8 mouse cellular contexts compared by ENCODE assay signal in genomic region chr10:117455595-117456302, GRCm38 (mm10).
DNase-seq lines count a peak whose midpoint lies in the region; ATAC-seq and TF ChIP-seq lines count a peak whose summit lies in the region.

No protein-coding gene starts in this region.

- no peak overlapping the region for H3K4me3 ChIP-seq in gastrocnemius, adult 2 months
- no peak overlapping the region for H3K4me3 ChIP-seq in C2C12 (ENCODE audit: insufficient read depth, poor library complexity, severe bottlenecking)
- no peak overlapping the region for H3K4me3 ChIP-seq in forebrain, postnatal 0 days (ENCODE audit: low read depth, low read length)
- H3K4me3 ChIP-seq in stomach, postnatal 0 days (ENCODE audit: low read depth, low read length): no peak overlapping the region

- no peak for TF ChIP-seq EP300 in stomach, postnatal 0 days (optimal IDR thresholded peaks at IDR 0.05)

- no peaks in the 10 kb centered on the region for H3K27me3 ChIP-seq in C2C12 (ENCODE audit: control insufficient read depth, insufficient read depth, insufficient read length)
- H3K27me3 ChIP-seq in forebrain, postnatal 0 days (ENCODE audit: insufficient read depth, low read length): no peaks in the 10 kb centered on the region
- no peaks in the 10 kb centered on the region for H3K27me3 ChIP-seq in stomach, postnatal 0 days (ENCODE audit: control insufficient read depth, insufficient read depth, low read length)

- no peaks in the 10 kb centered on the region for H3K79me2 ChIP-seq in C2C12 (ENCODE audit: control insufficient read depth, insufficient read depth)

- H3K4me1 ChIP-seq in forebrain, postnatal 0 days (ENCODE audit: insufficient read depth): no peaks in the 10 kb centered on the region
- H3K4me1 ChIP-seq in stomach, postnatal 0 days (replicated peaks; ENCODE audit: control insufficient read depth, insufficient read depth): no peaks in the 10 kb centered on the region

- intact Hi-C loops in gastrocnemius, adult 2 months (cut with DNase I): loop anchor here (1.0 kb wide), 1 partner anchor 222 kb away; no protein-coding TSS in a partner anchor
- intact Hi-C loops in gastrocnemius, postnatal 36 days (cut with DNase I): loop anchor here (2.0 kb wide), 1 partner anchor 221 kb away; no protein-coding TSS in a partner anchor

- DNase-seq in gastrocnemius, adult 2 months: peak; percentile 23
- no peak for DNase-seq in gastrocnemius, postnatal 36 days
- peak; percentile 80 for DNase-seq in adrenal gland, postnatal 10 days
- DNase-seq in forebrain, postnatal 0 days: peak; percentile 75
- DNase-seq in kidney, postnatal 25 days: peak; percentile 59 to 82
- DNase-seq in lung, postnatal 36 days: peak; percentile 89
- peak; percentile 76 for DNase-seq in stomach, postnatal 0 days (ENCODE audit: low spot score)

- H3K4me2 ChIP-seq in forebrain, postnatal 0 days (ENCODE audit: low read depth): no peak overlapping the region
- H3K4me2 ChIP-seq in stomach, postnatal 0 days (replicated peaks; ENCODE audit: low read depth): no peak overlapping the region

- no peaks in the 10 kb centered on the region for H3K36me3 ChIP-seq in C2C12 (ENCODE audit: control insufficient read depth, insufficient read depth)
- no peaks in the 10 kb centered on the region for H3K36me3 ChIP-seq in forebrain, postnatal 0 days (ENCODE audit: insufficient read depth)
- no peaks in the 10 kb centered on the region for H3K36me3 ChIP-seq in stomach, postnatal 0 days (ENCODE audit: control insufficient read depth, insufficient read depth, low read length)

- peak; percentile 73 for TF ChIP-seq CTCF in gastrocnemius, adult 2 months (IDR thresholded peaks at IDR 0.05)
- peak; percentile 18 for TF ChIP-seq CTCF in C2C12 (IDR thresholded peaks at IDR 0.05; ENCODE audit: control insufficient read depth, insufficient read depth, insufficient read length)
- TF ChIP-seq CTCF in forebrain, postnatal 0 days (IDR thresholded peaks at IDR 0.05; ENCODE audit: low read depth): peak; percentile 75
- TF ChIP-seq CTCF in stomach, postnatal 0 days (IDR thresholded peaks at IDR 0.05; ENCODE audit: low read depth): peak; percentile 82

- no peaks in the 10 kb centered on the region for H3K79me3 ChIP-seq in C2C12 (ENCODE audit: low read depth)

- WGBS in forebrain, postnatal 0 days: 75% methylated on average over 9 of the region's 9 CpGs
- WGBS in stomach, postnatal 0 days: 41% methylated on average over 9 of the region's 9 CpGs

- no peak overlapping the region for H3K27ac ChIP-seq in gastrocnemius, adult 2 months
- H3K27ac ChIP-seq in forebrain, postnatal 0 days (ENCODE audit: low read depth, low read length): no peak overlapping the region
- 0 out of 2 replicates have a peak overlapping the region, but pooled peaks have one; percentile 14 for H3K27ac ChIP-seq in stomach, postnatal 0 days (replicated peaks)

- peak; percentile 50 for ATAC-seq in forebrain, postnatal 0 days
- ATAC-seq in stomach, postnatal 0 days (ENCODE audit: low FRiP score, low TSS enrichment): peak; percentile 53

- no peak overlapping the region for H3K9ac ChIP-seq in forebrain, postnatal 0 days
- no peak overlapping the region for H3K9ac ChIP-seq in stomach, postnatal 0 days (ENCODE audit: low read length)

- H3ac ChIP-seq in C2C12 (ENCODE audit: control insufficient read depth, insufficient read length, low read depth): no peak overlapping the region

- H3K9me3 ChIP-seq in forebrain, postnatal 0 days (ENCODE audit: low read length): no peaks in the 10 kb centered on the region
- H3K9me3 ChIP-seq in stomach, postnatal 0 days (ENCODE audit: control insufficient read depth, low read length): no peaks in the 10 kb centered on the region

TF ChIP-seq in C2C12, 6 proteins besides CTCF, POLR2A, EP300 and RAD21:
- TF ChIP-seq MYOD1 (IDR thresholded peaks at IDR 0.05; ENCODE audit: control insufficient read depth, insufficient read length, low read depth) (no peak), CEBPB (IDR thresholded peaks at IDR 0.05; ENCODE audit: low read depth) (no peak), FOSL1 (IDR thresholded peaks at IDR 0.05; ENCODE audit: insufficient read depth, low read length, poor library complexity, severe bottlenecking) (no peak), MYOG (IDR thresholded peaks at IDR 0.05; ENCODE audit: control insufficient read depth, extremely low read depth, insufficient read length) (no peak), MAX (IDR thresholded peaks at IDR 0.05) (no peak), USF1 (IDR thresholded peaks at IDR 0.05; ENCODE audit: low read depth) (no peak)
TF ChIP-seq in C2C12: peak in this region for 0.

Comparison
In these comparisons a context has a peak if more than half of its experiments do, and no peak if none do; other contexts are left out.
1. DNase-seq: peak in gastrocnemius, adult 2 months (single experiment), adrenal gland, postnatal 10 days (single experiment), forebrain, postnatal 0 days (single experiment), kidney, postnatal 25 days (2 of 2), lung, postnatal 36 days (single experiment) and stomach, postnatal 0 days (single experiment); none in gastrocnemius, postnatal 36 days (0 of 2).
2. CTCF ChIP-seq: peak in every context shown above with its lines; median percentile 82 in stomach, postnatal 0 days; 75 in forebrain, postnatal 0 days; 73 in gastrocnemius, adult 2 months; 18 in C2C12.